Mouse (Mus musculus) Patski (cell line): ENCODE measurements around the gene Tgm2. TPM values are rescaled to one million over a fixed set of nuclear protein-coding genes. Genes with fewer than 3 reads are reported as not detected.

Experiments used
- ATAC-seq: fragments of 100-300 bp; one replicate; pipeline ENCODE4 v1.8.0; 2021
- CTCF ChIA-PET: fragments of 350-600 bp; sonication (Branson Sonifier 250); formaldehyde crosslinking; loops from one replicate; lab custom pipeline; 2022; ENCODE audit warnings: inconsistent platforms; lab: Charles Lee
- POLR2A ChIA-PET: fragments of 350-600 bp; sonication (Branson Sonifier 250); formaldehyde crosslinking; loops from one replicate; lab custom pipeline; 2022; ENCODE audit warnings: antibody characterized with exemption, inconsistent platforms; lab: Charles Lee
- DNase-seq: peaks from one replicate; pipeline ENCODE4 v3.0.0-alpha.2; 2011; ENCODE audit warnings: low read depth, low spot score
- H3K27me3 ChIP-seq: fragments of 371-371 bp; one replicate; pipeline ENCODE4 v1.5.1; 2021
- CTCF ChIP-seq: fragments of 100-300 bp; IDR thresholded peaks from one replicate; pipeline ENCODE4 v1.5.1; 2021
- in situ Hi-C: fragments of 300-500 bp; cut with MboI; formaldehyde crosslinking; loops from 3 replicates; pipeline ENCODE4 v1.11.1; 2018; ENCODE audit warnings: low pct_unique_long_range_greater_than_20kb, mixed read lengths
- polyA plus RNA-seq: library from polyadenylated mRNA; unstranded; gene quantifications from one replicate; pipeline ENCODE4 v1.2.3, GENCODE M21; 2021

Gene Tgm2
- polyA plus RNA-seq, 1 experiment from 2014 or later = 113 TPM

DNA sequence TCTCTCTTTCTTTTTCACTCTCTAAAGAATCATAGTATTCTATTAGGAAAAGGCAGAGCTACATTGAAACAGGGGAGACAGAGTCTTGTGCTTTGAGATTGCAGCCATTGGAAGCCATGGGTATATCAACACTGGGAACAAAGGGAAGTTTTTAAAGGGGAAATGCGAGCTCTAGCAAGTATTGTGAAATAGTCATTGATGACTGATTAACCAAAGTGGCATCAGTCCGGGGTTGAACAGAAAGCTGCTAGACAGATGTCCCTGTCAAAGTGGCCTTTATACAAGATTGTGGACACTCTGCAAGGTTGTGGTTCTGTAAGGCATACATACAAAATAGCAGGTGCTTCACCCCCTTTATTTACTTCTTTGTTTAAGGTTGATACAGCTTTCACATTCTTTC is 9.4 kb upstream of the Tgm2 start:
- no peak for TF ChIP-seq CTCF
- no peaks in the 10 kb centered on the region for H3K27me3 ChIP-seq
- ATAC-seq = no peak
- in situ Hi-C loops = no loop called here
- ChIA-PET CTCF (interaction anchor here (1.1 to 4.0 kb wide), 4 partner anchors 11 to 49 kb away, joined by 3 to 17 read pairs (median 4); no protein-coding TSS in a partner anchor), POLR2A (no interaction called here)
- no peak for DNase-seq

DNA sequence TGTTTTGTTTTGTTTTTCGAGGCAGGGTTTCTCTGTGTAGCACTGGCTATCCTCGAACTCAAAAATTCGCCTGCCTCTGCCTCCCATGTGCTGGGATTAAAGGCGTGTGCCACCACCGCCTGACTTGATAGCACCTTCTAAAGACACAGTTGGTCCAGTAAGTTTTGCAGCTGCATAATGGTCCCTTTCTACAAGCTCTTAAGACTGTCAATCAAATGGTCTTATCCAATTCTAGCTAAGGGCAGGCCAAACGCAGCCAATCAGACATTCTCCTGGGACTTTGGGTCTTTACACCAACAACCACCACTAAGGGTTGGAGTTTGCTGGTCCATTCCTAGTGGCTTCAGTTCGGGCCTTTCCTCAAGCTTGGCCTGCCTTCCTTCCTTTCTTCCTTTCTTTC is 8.9 kb upstream of the Tgm2 start:
- DNase-seq (no peak), ATAC-seq (no peak)
- TF ChIP-seq CTCF = no peak
- no peaks in the 10 kb centered on the region for H3K27me3 ChIP-seq
- POLR2A ChIA-PET = interaction anchor here (0.5 kb wide), 1 partner anchor 59 kb away, joined by 3 read pairs; no protein-coding TSS in a partner anchor
- in situ Hi-C loops = no loop called here
- CTCF ChIA-PET = interaction anchor here (1.1 to 4.0 kb wide), 4 partner anchors 8 to 42 kb away, joined by 3 to 17 read pairs (median 6); no protein-coding TSS in a partner anchor

DNA sequence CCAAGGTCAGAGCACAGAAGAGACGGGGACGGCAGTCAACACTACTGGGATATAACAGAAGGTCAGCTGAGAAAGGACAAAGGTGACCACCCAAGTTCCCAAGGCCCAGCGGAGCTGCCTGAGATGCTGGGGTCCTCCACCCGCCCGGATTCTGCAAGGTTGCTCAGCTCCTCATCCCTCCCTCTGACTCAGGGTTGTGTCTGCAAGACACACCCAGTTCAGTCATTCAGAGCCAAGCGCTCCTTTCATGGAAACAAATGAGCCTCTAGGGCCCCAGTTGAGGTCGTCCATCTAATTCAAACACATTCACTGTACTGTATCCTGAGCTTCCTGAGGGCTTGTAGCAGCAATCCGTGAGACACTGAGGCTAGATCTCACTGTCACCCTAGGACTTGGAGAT is 8.4 kb upstream of the Tgm2 start:
- H3K27me3 ChIP-seq = no peaks in the 10 kb centered on the region
- CTCF ChIA-PET = interaction anchor here (0.9 to 4.0 kb wide), 5 partner anchors 8 to 90 kb away, joined by 3 to 17 read pairs (median 3); no protein-coding TSS in a partner anchor
- in situ Hi-C loops = no loop called here
- DNase-seq = no peak
- no peak for TF ChIP-seq CTCF
- no peak for ATAC-seq
- POLR2A ChIA-PET = interaction anchor here (0.5 kb wide), 1 partner anchor 60 kb away, joined by 3 read pairs; no protein-coding TSS in a partner anchor

DNA sequence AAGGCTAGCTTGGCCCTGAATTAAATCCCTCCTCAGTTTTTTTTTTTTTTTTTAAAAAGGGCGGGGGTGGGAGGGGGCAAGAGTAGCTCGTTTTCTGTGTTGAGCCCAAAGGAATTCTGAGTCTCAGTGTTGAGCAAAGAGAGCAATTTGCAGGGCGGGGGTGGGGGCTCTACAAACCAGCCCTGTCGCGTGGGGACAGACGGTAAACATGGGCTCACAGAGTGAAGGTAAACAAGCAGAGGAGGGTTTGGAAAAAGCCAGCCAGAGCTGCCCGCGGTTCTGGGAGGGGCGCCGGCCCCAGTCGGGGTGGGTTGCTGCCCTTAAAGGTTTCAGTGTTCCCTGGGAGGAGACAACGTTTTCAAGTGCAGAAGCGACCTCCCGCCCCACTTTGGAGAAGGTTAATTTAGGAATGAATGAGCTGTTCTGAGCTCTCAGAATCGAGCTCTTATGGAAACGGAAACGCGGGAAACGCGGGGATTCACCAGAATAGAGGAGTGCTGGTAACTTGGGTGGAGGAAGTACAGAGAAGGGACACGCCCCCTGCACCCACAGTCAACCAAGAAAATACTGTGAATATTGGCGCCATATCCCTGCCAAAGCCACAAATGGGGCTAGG is 7.6 kb upstream of the Tgm2 start:
- no peak for DNase-seq
- CTCF ChIA-PET = interaction anchor here (0.9 to 4.0 kb wide), 5 partner anchors 9 to 89 kb away, joined by 3 to 17 read pairs (median 3); no protein-coding TSS in a partner anchor
- H3K27me3 ChIP-seq = no peaks in the 10 kb centered on the region
- POLR2A ChIA-PET = interaction anchor here (0.6 kb wide), 1 partner anchor 11 kb away, joined by 4 read pairs; no protein-coding TSS in a partner anchor
- no peak for ATAC-seq
- in situ Hi-C loops = no loop called here
- no peak for TF ChIP-seq CTCF

DNA sequence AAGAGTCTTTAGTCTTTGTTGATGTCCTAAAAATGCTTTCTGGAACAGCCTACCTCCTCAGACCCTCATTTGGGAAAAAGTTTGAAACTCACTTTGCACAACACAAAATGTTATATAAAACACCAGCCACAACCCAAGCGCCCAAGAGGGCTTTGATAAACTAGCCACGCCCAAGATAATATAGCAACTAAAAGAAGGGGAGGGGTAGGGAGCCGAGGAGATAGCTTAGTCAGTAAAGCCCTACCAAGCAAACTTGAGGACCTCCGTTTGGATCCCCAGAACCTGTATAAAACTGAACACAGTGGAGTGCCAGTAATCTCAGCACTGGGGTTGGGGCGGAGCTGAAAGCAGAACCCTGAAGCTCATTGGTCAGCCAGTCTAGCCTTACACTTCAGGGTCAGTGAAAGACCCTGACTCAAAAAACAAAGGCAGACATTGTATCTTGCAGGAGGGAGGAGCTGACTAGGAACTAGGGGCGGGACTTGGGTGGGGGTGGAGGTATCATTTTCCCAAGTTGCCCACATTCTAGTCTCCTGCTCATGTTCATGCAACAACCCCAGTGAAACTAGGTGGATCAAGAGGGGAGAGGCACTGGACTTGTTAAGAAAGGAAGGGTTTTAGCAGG is 6.6 kb upstream of the Tgm2 start:
- DNase-seq (no peak), ATAC-seq (no peak)
- ChIA-PET CTCF (interaction anchor here (0.9 to 1.7 kb wide), 4 partner anchors 10 to 45 kb away, joined by 3 to 4 read pairs (median 3); no protein-coding TSS in a partner anchor), POLR2A (no interaction called here)
- in situ Hi-C loops = no loop called here
- no peaks in the 10 kb centered on the region for H3K27me3 ChIP-seq
- no peak for TF ChIP-seq CTCF

DNA sequence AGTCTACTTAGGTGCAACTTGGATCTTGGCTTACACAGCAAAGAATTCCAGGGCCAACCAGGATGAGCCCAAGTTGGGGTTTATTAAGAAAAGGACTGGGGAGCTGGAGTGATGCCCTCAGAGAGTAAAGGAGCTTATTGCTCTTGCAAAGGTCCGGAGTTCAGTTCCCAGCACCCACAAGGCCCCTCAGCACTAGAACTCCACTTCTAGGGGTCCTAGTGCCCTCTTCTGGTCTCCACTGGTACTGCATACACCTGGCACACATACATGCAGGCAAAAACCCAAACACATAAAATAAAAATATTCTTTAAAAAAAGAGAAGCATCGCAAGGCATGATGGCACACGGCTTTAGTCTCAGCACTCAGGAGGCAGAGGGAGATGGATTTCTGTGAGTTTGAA is 4.8 kb upstream of the Tgm2 start:
- ATAC-seq (no peak), DNase-seq (no peak)
- POLR2A ChIA-PET = no interaction called here
- in situ Hi-C loops = no loop called here
- no peaks in the 10 kb centered on the region for H3K27me3 ChIP-seq
- CTCF ChIA-PET = no interaction called here
- TF ChIP-seq CTCF = no peak

DNA sequence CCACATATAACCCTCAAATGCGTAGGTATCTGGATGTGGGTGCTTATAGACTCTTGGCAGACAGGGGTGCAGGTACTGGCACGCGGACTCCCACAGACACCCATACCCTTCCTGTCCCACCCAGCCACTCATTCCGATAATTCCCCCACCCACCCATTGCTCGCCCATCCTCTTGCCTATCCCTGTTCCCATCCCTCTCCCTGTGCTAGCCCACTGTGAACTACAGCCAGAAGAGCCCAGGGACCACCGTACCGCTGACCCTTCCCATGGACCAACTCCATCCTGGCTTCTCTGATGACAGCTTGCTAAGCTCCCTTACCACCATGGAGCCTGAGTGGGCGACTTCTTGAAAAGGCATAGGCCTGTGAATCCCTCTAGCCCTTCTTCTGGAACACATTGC is 735 bp upstream of the Tgm2 start:
- ChIA-PET POLR2A (no interaction called here), CTCF (no interaction called here)
- in situ Hi-C loops = no loop called here
- no peak for DNase-seq
- no peaks in the 10 kb centered on the region for H3K27me3 ChIP-seq
- no peak for ATAC-seq
- TF ChIP-seq CTCF = no peak

DNA sequence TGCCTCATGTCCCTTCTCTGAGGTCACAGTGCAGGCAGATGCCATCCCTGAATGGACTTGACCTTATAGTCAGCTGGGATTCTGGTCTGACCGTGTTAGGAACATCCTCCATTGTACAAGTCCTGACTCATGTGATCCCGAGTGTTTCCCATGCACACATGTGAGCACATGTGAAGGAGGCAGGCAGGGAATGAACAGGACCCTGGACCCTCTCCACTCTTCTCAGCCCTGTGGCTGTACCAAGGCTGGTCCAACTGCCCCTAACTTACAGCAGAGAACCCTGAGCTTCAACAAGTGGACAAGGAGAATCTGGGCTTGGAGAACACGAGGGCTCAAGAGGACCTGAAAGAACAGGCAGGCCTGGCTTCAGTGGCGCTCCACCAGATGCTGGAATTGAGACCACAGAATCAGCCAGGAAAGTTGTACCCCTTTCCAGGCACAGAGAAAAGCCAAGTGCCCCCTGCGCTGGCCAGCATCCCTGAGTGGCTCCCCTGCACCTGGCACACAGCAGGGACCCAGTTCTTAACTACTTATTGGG is 639 bp downstream of the Tgm2 start:
- no peaks in the 10 kb centered on the region for H3K27me3 ChIP-seq
- ATAC-seq (no peak), DNase-seq (no peak)
- CTCF ChIA-PET = interaction anchor here (0.9 to 1.3 kb wide), 3 partner anchors 38 to 81 kb away, joined by 3 to 7 read pairs (median 3); no protein-coding TSS in a partner anchor
- in situ Hi-C loops = no loop called here
- POLR2A ChIA-PET = no interaction called here
- no peak for TF ChIP-seq CTCF

DNA sequence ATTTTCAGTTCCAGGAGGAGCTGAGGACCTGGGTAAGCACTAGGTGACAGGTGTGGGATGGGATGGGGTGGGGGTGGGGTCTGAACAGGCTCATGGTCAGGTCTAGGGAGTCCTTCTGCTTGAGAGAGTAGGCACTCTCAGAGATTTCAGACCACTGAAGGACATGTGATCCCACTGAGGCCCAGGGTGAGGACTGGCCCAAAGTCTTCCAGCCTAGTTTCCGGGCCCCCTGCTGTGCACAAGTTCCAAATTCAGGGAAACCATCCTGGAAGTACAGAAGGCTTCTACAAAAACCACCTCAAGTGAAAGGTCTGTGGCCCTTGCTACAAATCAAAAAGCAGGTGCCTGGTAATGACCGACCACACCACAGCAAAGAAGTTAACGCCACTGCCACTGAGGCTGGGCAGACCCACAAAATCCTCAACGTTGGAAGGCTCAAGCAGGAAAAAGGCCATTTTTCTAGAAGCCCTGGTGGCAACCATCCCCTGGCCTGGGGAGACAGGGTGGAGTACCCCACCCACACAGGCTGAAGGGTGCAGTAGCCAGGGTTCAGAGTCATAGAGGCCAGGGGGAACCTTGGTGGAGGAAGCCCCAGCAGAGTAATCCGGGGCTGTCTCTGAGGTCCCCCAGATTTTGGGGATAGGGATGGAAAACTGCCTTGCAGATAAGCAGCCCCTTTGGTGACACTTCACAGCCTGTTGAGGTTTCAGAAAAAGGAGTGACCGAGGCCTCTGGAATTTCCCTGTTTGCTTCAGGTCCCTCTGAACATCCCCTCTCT is 1.3 kb downstream of the Tgm2 start:
- DNase-seq (no peak), ATAC-seq (no peak)
- POLR2A ChIA-PET = no interaction called here
- CTCF ChIA-PET = interaction anchor here (0.9 to 1.3 kb wide), 3 partner anchors 38 to 80 kb away, joined by 3 to 7 read pairs (median 3); no protein-coding TSS in a partner anchor
- in situ Hi-C loops = loop anchor here (5.0 kb wide), 1 partner anchor 78 kb away; no protein-coding TSS in a partner anchor
- TF ChIP-seq CTCF = no peak
- no peaks in the 10 kb centered on the region for H3K27me3 ChIP-seq

DNA sequence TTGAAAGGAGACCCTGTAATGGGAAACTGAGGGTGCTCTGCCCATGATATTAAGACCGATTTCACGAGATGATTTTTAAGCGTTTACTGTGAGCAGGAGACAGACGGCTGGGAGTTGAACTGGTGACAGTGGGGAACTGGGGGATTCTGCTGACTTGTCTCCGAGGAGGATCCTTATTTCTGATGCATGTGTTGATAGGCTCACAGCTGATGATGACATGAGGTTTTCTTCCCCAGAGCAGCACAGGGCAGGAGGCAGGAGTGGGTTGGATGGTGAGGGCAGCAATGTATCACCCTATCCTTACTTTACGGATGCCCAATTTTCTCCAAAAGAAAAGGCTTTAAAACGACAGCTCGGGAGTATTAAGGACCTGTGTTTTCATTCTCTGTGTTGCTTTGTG is 2.0 kb downstream of the Tgm2 start:
- CTCF ChIA-PET = no interaction called here
- TF ChIP-seq CTCF = no peak
- no peaks in the 10 kb centered on the region for H3K27me3 ChIP-seq
- no peak for ATAC-seq
- in situ Hi-C loops = loop anchor here (5.0 kb wide), 1 partner anchor 77 kb away; no protein-coding TSS in a partner anchor
- no peak for DNase-seq
- POLR2A ChIA-PET = interaction anchor here (0.6 kb wide), 1 partner anchor 47 kb away, joined by 3 read pairs; no protein-coding TSS in a partner anchor
